Mouse (Mus musculus) hindbrain, embryonic 11.5 days (tissue): ENCODE results near the gene Efhb. TPM values are rescaled to one million over a fixed set of nuclear protein-coding genes. Genes with fewer than 3 reads are reported as not detected.
A peak's percentile ranks its signal among the peaks of the same experiment; 100 is the strongest.

Experiments
- ATAC-seq: fragments of 200-750 bp; cut with Nextera tagmentation; 2 replicates; pipeline ENCODE4 v1.8.0; 2017; ENCODE audit warnings: mild to moderate bottlenecking, moderate TSS enrichment, moderate library complexity; ENCODE audit not compliant: low FRiP score
- DNase-seq: peaks from one replicate; pipeline ENCODE4 v3.0.0-alpha.2; 2015; ENCODE audit warnings: low spot score
- H3K27ac ChIP-seq: fragments of 300-500 bp; sonication (generic); 2 replicates; pipeline ENCODE4 v1.5.1; 2014; ENCODE audit warnings: mild to moderate bottlenecking, low read depth, low read length
- H3K27me3 ChIP-seq: fragments of 300-500 bp; sonication (generic); 2 replicates; pipeline ENCODE4 v1.6.1; 2014; ENCODE audit warnings: mild to moderate bottlenecking, low read length, moderate library complexity, mixed read lengths; ENCODE audit not compliant: control insufficient read depth, insufficient read depth
- H3K36me3 ChIP-seq: fragments of 300-500 bp; sonication (generic); 2 replicates; pipeline ENCODE4 v1.6.1; 2014; ENCODE audit warnings: mild to moderate bottlenecking, low read length, moderate library complexity, mixed read lengths; ENCODE audit not compliant: control insufficient read depth, insufficient read depth
- H3K4me1 ChIP-seq: fragments of 300-500 bp; sonication (generic); replicated peaks from 2 replicates; pipeline ENCODE4 v1.6.1; 2014; ENCODE audit warnings: low read length, mixed read lengths; ENCODE audit not compliant: control insufficient read depth, insufficient read depth
- H3K4me2 ChIP-seq: fragments of 300-500 bp; sonication (generic); replicated peaks from 2 replicates; pipeline ENCODE4 v1.6.1; 2014; ENCODE audit warnings: mild to moderate bottlenecking, low read depth, low read length
- H3K4me3 ChIP-seq: fragments of 300-500 bp; sonication (generic); 2 replicates; pipeline ENCODE4 v1.5.1; 2014; ENCODE audit warnings: low read depth, low read length
- H3K9ac ChIP-seq: fragments of 300-500 bp; sonication (generic); 2 replicates; pipeline ENCODE4 v1.6.1; 2014; ENCODE audit warnings: low read depth, low read length
- H3K9me3 ChIP-seq: fragments of 300-500 bp; sonication (generic); 2 replicates; pipeline ENCODE4 v1.6.1; 2016; ENCODE audit warnings: low read length; ENCODE audit not compliant: control insufficient read depth
- WGBS: fragments of 180-500 bp; shearing (Covaris S2); extraction: QIAGEN DNeasy Blood & Tissue Kit; methylation state at CpG from one replicate; pipeline ENCODE4 v1.1.7; 2014; 5-methylcytosine and 5-hydroxymethylcytosine counted together
- polyA plus RNA-seq: library from polyadenylated mRNA; unstranded; fragments of >200 nt; fragmentation: Nextera tagmentation; extraction: Ambion mirVana; gene quantifications from 2 replicates; pipeline ENCODE4 v1.2.1, GENCODE M21; 2014

The Efhb gene
- polyA plus RNA-seq, 1 experiment from 2014 or later, result 1.8 TPM

DNA sequence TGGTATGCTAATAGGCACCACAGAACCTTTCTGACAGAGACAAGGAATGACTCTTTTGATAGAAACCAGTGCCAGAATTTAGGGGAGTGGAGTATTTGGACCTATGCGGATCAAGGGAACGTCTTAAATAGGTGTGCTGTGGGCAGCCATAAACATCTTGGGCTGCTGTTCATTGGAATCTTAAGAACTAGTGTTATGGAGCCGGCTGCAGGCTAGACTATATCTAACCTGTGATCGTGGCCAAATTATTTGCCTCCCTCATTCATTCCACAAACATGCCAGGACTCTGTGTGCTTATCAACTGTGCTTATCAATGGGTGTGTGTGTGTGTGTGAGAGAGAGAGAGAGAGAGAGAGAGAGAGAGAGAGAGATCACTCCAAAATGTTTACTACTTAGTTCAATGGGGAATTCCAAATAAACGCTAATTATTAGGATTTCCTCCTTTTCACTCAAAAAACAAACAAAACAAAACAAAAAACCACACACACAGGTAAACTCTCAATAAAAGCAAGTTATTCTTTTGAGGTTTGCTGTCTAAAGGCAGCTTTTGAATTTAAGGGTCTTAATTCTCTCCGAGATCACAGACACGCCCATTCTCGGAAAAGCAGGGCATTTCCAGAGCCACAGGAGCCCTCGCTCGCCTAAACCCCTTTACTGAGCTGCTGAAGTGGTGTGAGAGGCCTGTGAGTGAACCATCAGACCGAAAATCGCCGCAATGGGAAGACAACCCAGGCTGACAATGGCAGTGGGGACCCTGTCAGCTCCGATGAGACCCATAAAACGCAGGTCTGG lies 15.1 kb upstream of the Efhb start:
- H3K36me3 ChIP-seq, result no peaks in the 10 kb centered on the region
- no peak for ATAC-seq
- peak overlapping the region; percentile 97 for H3K27ac ChIP-seq
- WGBS, result 9% methylated on average over 15 of the region's 15 CpGs
- H3K9ac ChIP-seq, result peak overlapping the region; percentile 93
- peak overlapping the region; percentile 68 for H3K4me2 ChIP-seq
- no peaks in the 10 kb centered on the region for H3K27me3 ChIP-seq
- peaks cover 2% of the 10 kb centered on the region; the same call in 1 of the 2 replicates for H3K4me1 ChIP-seq
- H3K4me3 ChIP-seq, result peak overlapping the region; percentile 95
- no peaks in the 10 kb centered on the region for H3K9me3 ChIP-seq
- peak; percentile 12 for DNase-seq

DNA sequence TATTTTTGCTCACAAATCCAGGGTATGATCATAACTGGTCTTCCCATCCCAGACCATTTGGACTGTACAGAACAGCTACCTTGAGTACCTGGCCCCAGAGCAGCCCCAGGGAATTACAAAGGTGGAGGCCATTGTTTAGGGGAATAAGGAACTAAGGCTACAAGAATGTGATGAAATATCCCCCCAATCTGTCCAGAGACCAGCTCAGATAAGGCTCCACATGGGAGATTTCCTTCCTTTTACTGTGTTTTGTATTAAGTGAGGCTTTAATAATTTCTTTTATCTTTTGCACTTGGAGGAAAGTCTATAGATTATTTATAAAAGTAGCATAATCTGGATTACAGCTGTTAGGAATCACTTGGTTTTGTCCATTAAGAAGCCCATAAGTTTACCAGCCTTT lies 5.6 kb upstream of the Efhb start:
- Histone ChIP-seq H3K4me3 (no peak overlapping the region), H3K36me3 (no peaks in the 10 kb centered on the region), H3K27me3 (no peaks in the 10 kb centered on the region), H3K9me3 (no peaks in the 10 kb centered on the region), H3K27ac (no peak overlapping the region), H3K4me1 (no peaks in the 10 kb centered on the region), H3K4me2 (no peak overlapping the region), H3K9ac (no peak overlapping the region)
- DNase-seq (no peak), ATAC-seq (no peak)

DNA sequence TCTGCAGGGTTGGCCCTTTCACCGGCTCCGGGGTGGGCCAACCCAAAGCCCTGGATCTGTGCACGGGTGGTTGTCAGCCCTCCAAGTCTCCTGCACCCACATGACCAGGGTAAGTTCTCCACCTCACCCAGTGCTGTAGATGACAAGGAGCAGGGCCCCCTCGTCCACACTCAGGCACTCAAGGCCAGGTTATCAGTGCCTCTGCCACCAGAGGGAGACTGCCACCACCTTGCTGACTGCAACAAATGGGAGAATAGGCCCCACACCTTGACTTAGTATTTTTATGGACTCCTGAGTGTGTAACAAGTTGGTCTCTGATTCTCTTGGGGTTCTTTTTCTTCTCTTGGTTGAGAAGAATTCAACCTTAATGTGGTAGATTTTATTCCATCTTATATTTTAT lies 2.4 kb upstream of the Efhb start:
- no peak for ATAC-seq
- Histone ChIP-seq H3K27ac (no peak overlapping the region), H3K4me3 (no peak overlapping the region), H3K9ac (no peak overlapping the region), H3K4me2 (no peak overlapping the region), H3K36me3 (no peaks in the 10 kb centered on the region), H3K4me1 (no peaks in the 10 kb centered on the region), H3K9me3 (no peaks in the 10 kb centered on the region), H3K27me3 (no peaks in the 10 kb centered on the region)
- DNase-seq, result no peak
- WGBS, result 49% methylated on average over 4 of the region's 4 CpGs

DNA sequence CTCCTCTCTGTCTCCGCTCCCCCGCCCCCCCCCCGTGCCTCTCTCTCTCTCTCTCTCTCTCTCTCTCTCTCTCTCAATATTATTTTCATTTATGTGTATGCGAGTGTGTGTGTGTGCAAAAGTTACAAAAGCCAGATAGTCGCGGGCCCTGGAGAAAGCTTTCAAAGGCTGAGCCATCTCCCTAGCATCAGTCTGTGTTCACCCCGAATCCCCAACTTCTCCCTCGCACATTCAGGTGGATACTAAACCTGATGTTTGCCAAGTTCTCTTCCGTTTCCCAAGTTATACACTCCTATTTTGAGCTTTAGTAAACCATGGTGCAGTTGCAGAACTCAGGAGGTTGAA lies 347 bp upstream of the Efhb start:
- ATAC-seq (no peak; the same call in 1 of the 2 replicates), DNase-seq (no peak)
- H3K4me1 ChIP-seq, result no peaks in the 10 kb centered on the region
- 23% methylated on average over 7 of the region's 9 CpGs for WGBS
- no peak overlapping the region for H3K27ac ChIP-seq
- peak overlapping the region; percentile 34 for H3K4me3 ChIP-seq
- H3K36me3 ChIP-seq, result no peaks in the 10 kb centered on the region
- no peaks in the 10 kb centered on the region for H3K9me3 ChIP-seq
- H3K4me2 ChIP-seq, result peak overlapping the region; percentile 41
- no peaks in the 10 kb centered on the region for H3K27me3 ChIP-seq
- peak overlapping the region; percentile 28; the same call in 1 of the 2 replicates for H3K9ac ChIP-seq

- DNase-seq, result no peak
- Histone ChIP-seq H3K36me3 (no peaks in the 10 kb centered on the region), H3K4me2 (no peak overlapping the region), H3K9ac (no peak overlapping the region), H3K4me3 (no peak overlapping the region), H3K9me3 (no peaks in the 10 kb centered on the region), H3K27me3 (no peaks in the 10 kb centered on the region), H3K4me1 (no peaks in the 10 kb centered on the region), H3K27ac (no peak overlapping the region)
- no peak for ATAC-seq
- 84% methylated on average over 1 of the region's 1 CpGs for WGBS
These were observed 6.4 kb downstream of the Efhb start for GRCm38 (mm10) chr17:53456742-53457141.

GRCm38 (mm10) chr17:53456152-53456551 lies 7.0 kb downstream of the Efhb start:
- Histone ChIP-seq H3K9me3 (no peaks in the 10 kb centered on the region), H3K9ac (no peak overlapping the region), H3K4me3 (no peak overlapping the region), H3K4me2 (no peak overlapping the region), H3K27me3 (no peaks in the 10 kb centered on the region), H3K27ac (no peak overlapping the region), H3K36me3 (no peaks in the 10 kb centered on the region), H3K4me1 (no peaks in the 10 kb centered on the region)
- no peak for ATAC-seq
- no peak for DNase-seq
- WGBS, result 84% methylated on average over 2 of the region's 2 CpGs

- H3K27ac ChIP-seq, result no peak overlapping the region
- H3K4me1 ChIP-seq, result no peaks in the 10 kb centered on the region
- H3K36me3 ChIP-seq, result no peaks in the 10 kb centered on the region
- no peaks in the 10 kb centered on the region for H3K9me3 ChIP-seq
- no peak; the same call in 1 of the 2 replicates for ATAC-seq
- no peaks in the 10 kb centered on the region for H3K27me3 ChIP-seq
- no peak overlapping the region for H3K4me3 ChIP-seq
- DNase-seq, result peak; percentile 47
- no peak overlapping the region for H3K4me2 ChIP-seq
- WGBS, result 49% methylated on average over 10 of the region's 10 CpGs
- H3K9ac ChIP-seq, result no peak overlapping the region
These were observed 60.3 kb downstream of the Efhb start for GRCm38 (mm10) chr17:53402689-53403306.

DNA sequence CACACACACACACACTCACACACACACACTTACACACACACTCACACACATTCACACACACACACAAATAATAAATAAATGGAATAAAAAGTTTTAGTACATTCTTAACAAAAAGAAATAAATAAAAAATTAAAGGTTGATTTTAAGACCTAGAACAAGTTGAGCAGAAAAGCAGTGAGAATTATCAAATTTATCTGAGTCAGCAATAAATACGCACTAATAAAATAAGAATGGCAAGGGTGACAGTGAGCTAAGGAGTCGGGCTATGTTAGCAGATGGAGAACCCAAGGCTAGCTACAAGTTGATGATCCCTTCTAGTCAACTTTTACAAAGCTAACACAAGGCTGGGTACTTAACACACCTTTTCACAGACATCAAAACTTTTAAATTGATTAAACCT lies 69.9 kb downstream of the Efhb start:
- Histone ChIP-seq H3K36me3 (no peaks in the 10 kb centered on the region), H3K4me2 (no peak overlapping the region), H3K27me3 (no peaks in the 10 kb centered on the region), H3K4me1 (no peaks in the 10 kb centered on the region), H3K9me3 (no peaks in the 10 kb centered on the region), H3K27ac (no peak overlapping the region), H3K9ac (no peak overlapping the region), H3K4me3 (no peak overlapping the region)
- 95% methylated on average over 2 of the region's 2 CpGs for WGBS
- DNase-seq (no peak), ATAC-seq (no peak)

DNA sequence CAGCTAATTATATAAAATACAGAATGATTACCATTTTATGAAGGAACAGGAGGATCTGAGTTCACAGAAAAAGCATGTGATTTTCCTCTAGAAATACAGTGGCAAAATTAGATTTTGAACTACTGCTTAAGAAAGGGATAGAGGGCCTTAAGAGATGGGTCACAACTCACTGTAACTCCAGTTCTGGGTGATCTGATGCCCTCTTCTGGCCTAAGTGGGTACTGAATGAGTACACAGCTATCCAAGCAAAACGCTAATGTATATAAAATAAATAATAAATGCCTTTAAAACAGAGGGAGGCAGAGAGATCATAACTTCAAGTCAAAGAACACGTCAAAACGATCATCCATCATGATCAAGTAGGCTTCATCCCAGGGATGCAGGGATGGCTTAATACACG lies 73.6 kb downstream of the Efhb start:
- Histone ChIP-seq H3K9ac (no peak overlapping the region), H3K9me3 (no peaks in the 10 kb centered on the region), H3K27me3 (no peaks in the 10 kb centered on the region), H3K4me3 (no peak overlapping the region), H3K27ac (no peak overlapping the region), H3K36me3 (no peaks in the 10 kb centered on the region), H3K4me1 (no peaks in the 10 kb centered on the region), H3K4me2 (no peak overlapping the region)
- DNase-seq, result peak; percentile 54
- ATAC-seq, result 0 out of 2 replicates have a peak, but pooled peaks have one; percentile 51
- WGBS, result 47% methylated on average over 4 of the region's 4 CpGs
